Mouse (Mus musculus): ENCODE measurements around the gene Lhpp.

Gene Lhpp

GRCm38 (mm10) chr7:132738844-132739243 is 128.4 kb downstream of the Lhpp start:
- DNase-seq (ENCODE audit: low read depth), result no peak

GRCm38 (mm10) chr7:132739829-132740228 is 129.4 kb downstream of the Lhpp start:
- no peak for DNase-seq (ENCODE audit: low read depth)

GRCm38 (mm10) chr7:132742912-132743311 is 132.5 kb downstream of the Lhpp start:
- DNase-seq (ENCODE audit: low read depth), result no peak

- no peak for DNase-seq (ENCODE audit: low read depth)
Observed at GRCm38 (mm10) chr7:132747096-132747495, 136.7 kb downstream of the Lhpp start.

GRCm38 (mm10) chr7:132748076-132748769 is 137.8 kb downstream of the Lhpp start:
- DNase-seq (ENCODE audit: low read depth), result no peak

GRCm38 (mm10) chr7:132749504-132749903 is 139.1 kb downstream of the Lhpp start:
- no peak for DNase-seq (ENCODE audit: low read depth)

GRCm38 (mm10) chr7:132751716-132752115 is 141.3 kb downstream of the Lhpp start:
- DNase-seq (ENCODE audit: low read depth), result no peak

GRCm38 (mm10) chr7:132753518-132754388 is 143.3 kb downstream of the Lhpp start:
- DNase-seq (ENCODE audit: low read depth), result no peak

GRCm38 (mm10) chr7:132754389-132754750 is 143.9 kb downstream of the Lhpp start:
- DNase-seq (ENCODE audit: low read depth), result no peak

Measured in naive thymus-derived CD4-positive, alpha-beta T cell, adult 2 months (primary cell).